Mouse (Mus musculus): ENCODE measurements at regions not wholly inside any gene's neighbourhood (a gene's known extent, or its start where the extent isn't known, plus 50 kb on each side); places are given as distances from the start of the nearest gene placed in this dataset.

GRCm38 (mm10) chr16:50799145-50799794 lies 208.3 kb upstream of the Ccdc54 start:
- Histone ChIP-seq H3K36me3 (ENCODE audit: control insufficient read depth, insufficient read depth, low read length) (no peaks in the 10 kb centered on the region), H3K9ac (ENCODE audit: low read depth, low read length) (no peak overlapping the region), H3K9me3 (replicated peaks; ENCODE audit: control insufficient read depth, low read length) (no peaks in the 10 kb centered on the region), H3K4me1 (ENCODE audit: control insufficient read depth, insufficient read depth, low read length) (no peaks in the 10 kb centered on the region), H3K27me3 (ENCODE audit: control insufficient read depth, insufficient read depth, low read length) (no peaks in the 10 kb centered on the region), H3K4me2 (no peak overlapping the region), H3K27ac (ENCODE audit: low read depth, low read length) (no peak overlapping the region), H3K4me3 (ENCODE audit: low read depth, low read length) (no peak overlapping the region)
- 46% methylated on average over 10 of the region's 10 CpGs for WGBS (ENCODE audit: insufficient replicate concordance)
- ATAC-seq (replicated peaks; ENCODE audit: insufficient number of reproducible peaks, low FRiP score, low TSS enrichment), result no peak

- 68% methylated on average over 6 of the region's 6 CpGs for WGBS (ENCODE audit: insufficient replicate concordance)
- Histone ChIP-seq H3K36me3 (ENCODE audit: control insufficient read depth, insufficient read depth, low read length) (no peaks in the 10 kb centered on the region), H3K27me3 (ENCODE audit: control insufficient read depth, insufficient read depth, low read length) (no peaks in the 10 kb centered on the region), H3K9ac (ENCODE audit: low read depth, low read length) (no peak overlapping the region), H3K4me3 (ENCODE audit: low read depth, low read length) (no peak overlapping the region), H3K4me2 (no peak overlapping the region), H3K4me1 (ENCODE audit: control insufficient read depth, insufficient read depth, low read length) (no peaks in the 10 kb centered on the region), H3K27ac (ENCODE audit: low read depth, low read length) (no peak overlapping the region), H3K9me3 (replicated peaks; ENCODE audit: control insufficient read depth, low read length) (no peaks in the 10 kb centered on the region)
- ATAC-seq (replicated peaks; ENCODE audit: insufficient number of reproducible peaks, low FRiP score, low TSS enrichment), result no peak
These were observed 207.1 kb upstream of the Ccdc54 start for GRCm38 (mm10) chr16:50798095-50798494.

- 54% methylated on average over 2 of the region's 2 CpGs for WGBS (ENCODE audit: insufficient replicate concordance)
- no peaks in the 10 kb centered on the region for H3K27me3 ChIP-seq (ENCODE audit: control insufficient read depth, insufficient read depth, low read length)
- no peak overlapping the region for H3K4me3 ChIP-seq (ENCODE audit: low read depth, low read length)
- no peak overlapping the region for H3K4me2 ChIP-seq
- no peaks in the 10 kb centered on the region for H3K4me1 ChIP-seq (ENCODE audit: control insufficient read depth, insufficient read depth, low read length)
- ATAC-seq (replicated peaks; ENCODE audit: insufficient number of reproducible peaks, low FRiP score, low TSS enrichment), result no peak
- no peaks in the 10 kb centered on the region for H3K9me3 ChIP-seq (replicated peaks; ENCODE audit: control insufficient read depth, low read length)
- no peak overlapping the region for H3K9ac ChIP-seq (ENCODE audit: low read depth, low read length)
- no peak overlapping the region for H3K27ac ChIP-seq (ENCODE audit: low read depth, low read length)
- H3K36me3 ChIP-seq (ENCODE audit: control insufficient read depth, insufficient read depth, low read length), result no peaks in the 10 kb centered on the region
These were observed 202.0 kb upstream of the Ccdc54 start for GRCm38 (mm10) chr16:50792960-50793359.

GRCm38 (mm10) chr16:50792506-50792905 lies 201.6 kb upstream of the Ccdc54 start:
- no peaks in the 10 kb centered on the region for H3K4me1 ChIP-seq (ENCODE audit: control insufficient read depth, insufficient read depth, low read length)
- H3K27ac ChIP-seq (ENCODE audit: low read depth, low read length), result no peak overlapping the region
- no peak overlapping the region for H3K4me2 ChIP-seq
- H3K4me3 ChIP-seq (ENCODE audit: low read depth, low read length), result no peak overlapping the region
- H3K9me3 ChIP-seq (replicated peaks; ENCODE audit: control insufficient read depth, low read length), result no peaks in the 10 kb centered on the region
- no peak overlapping the region for H3K9ac ChIP-seq (ENCODE audit: low read depth, low read length)
- 29% methylated on average over 2 of the region's 2 CpGs for WGBS (ENCODE audit: insufficient replicate concordance)
- ATAC-seq (replicated peaks; ENCODE audit: insufficient number of reproducible peaks, low FRiP score, low TSS enrichment), result no peak
- no peaks in the 10 kb centered on the region for H3K27me3 ChIP-seq (ENCODE audit: control insufficient read depth, insufficient read depth, low read length)
- no peaks in the 10 kb centered on the region for H3K36me3 ChIP-seq (ENCODE audit: control insufficient read depth, insufficient read depth, low read length)

GRCm38 (mm10) chr16:50788702-50789101 lies 197.7 kb upstream of the Ccdc54 start:
- no peak overlapping the region for H3K4me3 ChIP-seq (ENCODE audit: low read depth, low read length)
- no peaks in the 10 kb centered on the region for H3K27me3 ChIP-seq (ENCODE audit: control insufficient read depth, insufficient read depth, low read length)
- no peaks in the 10 kb centered on the region for H3K9me3 ChIP-seq (replicated peaks; ENCODE audit: control insufficient read depth, low read length)
- 89% methylated on average over 4 of the region's 4 CpGs for WGBS (ENCODE audit: insufficient replicate concordance)
- no peak overlapping the region for H3K4me2 ChIP-seq
- H3K27ac ChIP-seq (ENCODE audit: low read depth, low read length), result no peak overlapping the region
- no peak for ATAC-seq (replicated peaks; ENCODE audit: insufficient number of reproducible peaks, low FRiP score, low TSS enrichment)
- no peaks in the 10 kb centered on the region for H3K36me3 ChIP-seq (ENCODE audit: control insufficient read depth, insufficient read depth, low read length)
- H3K9ac ChIP-seq (ENCODE audit: low read depth, low read length), result no peak overlapping the region
- H3K4me1 ChIP-seq (ENCODE audit: control insufficient read depth, insufficient read depth, low read length), result no peaks in the 10 kb centered on the region

GRCm38 (mm10) chr16:50786199-50786598 lies 195.2 kb upstream of the Ccdc54 start:
- Histone ChIP-seq H3K27ac (ENCODE audit: low read depth, low read length) (no peak overlapping the region), H3K36me3 (ENCODE audit: control insufficient read depth, insufficient read depth, low read length) (no peaks in the 10 kb centered on the region), H3K9ac (ENCODE audit: low read depth, low read length) (no peak overlapping the region), H3K27me3 (ENCODE audit: control insufficient read depth, insufficient read depth, low read length) (no peaks in the 10 kb centered on the region), H3K4me1 (ENCODE audit: control insufficient read depth, insufficient read depth, low read length) (no peaks in the 10 kb centered on the region), H3K9me3 (replicated peaks; ENCODE audit: control insufficient read depth, low read length) (no peaks in the 10 kb centered on the region), H3K4me3 (ENCODE audit: low read depth, low read length) (no peak overlapping the region), H3K4me2 (no peak overlapping the region)
- no peak for ATAC-seq (replicated peaks; ENCODE audit: insufficient number of reproducible peaks, low FRiP score, low TSS enrichment)
- 46% methylated on average over 3 of the region's 3 CpGs for WGBS (ENCODE audit: insufficient replicate concordance)

- Histone ChIP-seq H3K27me3 (ENCODE audit: control insufficient read depth, insufficient read depth, low read length) (no peaks in the 10 kb centered on the region), H3K9ac (ENCODE audit: low read depth, low read length) (no peak overlapping the region), H3K9me3 (replicated peaks; ENCODE audit: control insufficient read depth, low read length) (no peaks in the 10 kb centered on the region), H3K4me3 (ENCODE audit: low read depth, low read length) (no peak overlapping the region), H3K4me1 (ENCODE audit: control insufficient read depth, insufficient read depth, low read length) (no peaks in the 10 kb centered on the region), H3K4me2 (no peak overlapping the region), H3K27ac (ENCODE audit: low read depth, low read length) (no peak overlapping the region), H3K36me3 (ENCODE audit: control insufficient read depth, insufficient read depth, low read length) (no peaks in the 10 kb centered on the region)
- 88% methylated on average over 1 of the region's 1 CpGs for WGBS (ENCODE audit: insufficient replicate concordance)
- no peak for ATAC-seq (replicated peaks; ENCODE audit: insufficient number of reproducible peaks, low FRiP score, low TSS enrichment)
These were observed 194.4 kb upstream of the Ccdc54 start for GRCm38 (mm10) chr16:50785384-50785783.

GRCm38 (mm10) chr16:50784651-50785228 lies 193.8 kb upstream of the Ccdc54 start:
- 80% methylated on average over 3 of the region's 3 CpGs for WGBS (ENCODE audit: insufficient replicate concordance)
- H3K4me2 ChIP-seq, result no peak overlapping the region
- H3K4me1 ChIP-seq (ENCODE audit: control insufficient read depth, insufficient read depth, low read length), result no peaks in the 10 kb centered on the region
- no peak overlapping the region for H3K27ac ChIP-seq (ENCODE audit: low read depth, low read length)
- H3K36me3 ChIP-seq (ENCODE audit: control insufficient read depth, insufficient read depth, low read length), result no peaks in the 10 kb centered on the region
- H3K4me3 ChIP-seq (ENCODE audit: low read depth, low read length), result no peak overlapping the region
- H3K27me3 ChIP-seq (ENCODE audit: control insufficient read depth, insufficient read depth, low read length), result no peaks in the 10 kb centered on the region
- H3K9me3 ChIP-seq (replicated peaks; ENCODE audit: control insufficient read depth, low read length), result no peaks in the 10 kb centered on the region
- no peak for ATAC-seq (replicated peaks; ENCODE audit: insufficient number of reproducible peaks, low FRiP score, low TSS enrichment)
- no peak overlapping the region for H3K9ac ChIP-seq (ENCODE audit: low read depth, low read length)

All from heart, embryonic 11.5 days (tissue).